Mouse (Mus musculus) cerebellum, adult 8-10 months (tissue): ENCODE measurements around the gene Syde2.

Experiments used
- DNase-seq: peaks from one replicate; pipeline ENCODE4 v3.0.0; 2022

Gene Syde2

DNA sequence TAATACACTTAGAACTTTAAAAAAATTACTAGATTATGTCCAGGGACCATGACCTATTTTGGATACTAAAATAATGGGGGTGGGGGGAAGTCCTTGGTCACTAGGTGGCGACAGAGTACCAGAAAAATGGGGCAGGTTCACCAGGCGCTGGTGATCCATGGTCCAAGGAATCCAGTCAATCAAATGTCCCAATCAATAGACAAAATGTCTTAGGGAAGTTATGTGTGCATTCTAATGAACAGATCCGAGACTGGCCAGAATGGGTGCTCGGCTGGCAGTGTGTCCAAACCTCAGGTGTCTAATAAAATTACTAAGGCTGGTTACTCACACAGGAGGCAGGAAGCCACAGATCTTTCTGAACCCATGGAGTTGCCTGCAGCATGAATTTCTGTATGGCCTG, 70.6 kb downstream of the Syde2 start:
- DNase-seq = no peak

DNA sequence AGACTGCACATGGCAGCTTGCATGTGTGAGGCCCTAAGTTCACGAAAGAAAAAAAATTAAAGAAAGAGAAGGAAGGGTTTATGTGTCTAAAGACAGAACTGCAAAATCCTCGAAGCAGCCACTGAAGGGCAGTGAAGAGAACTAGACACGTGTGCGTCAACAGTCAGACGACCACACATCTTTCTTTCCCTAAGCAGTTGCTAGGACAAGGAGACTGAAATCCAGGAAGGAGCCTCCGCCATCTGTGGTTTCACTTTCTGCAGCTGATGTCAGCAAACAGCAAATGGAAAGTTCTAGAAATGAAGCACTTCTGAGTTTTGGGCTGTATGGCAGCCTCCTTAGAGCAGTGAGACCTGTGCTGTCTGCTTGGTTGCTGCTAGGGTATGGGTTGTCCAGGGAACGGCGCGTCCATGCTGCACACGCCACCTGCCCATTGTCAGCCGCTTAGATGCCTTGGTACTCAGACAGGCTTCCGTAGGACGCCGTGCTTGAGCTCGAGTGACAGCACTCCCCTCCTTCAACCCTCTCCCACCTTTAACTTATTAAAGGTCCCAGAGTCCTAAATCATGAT, 71.8 kb downstream of the Syde2 start:
- no peak for DNase-seq

GRCm38 (mm10) chr3:146063146-146063545, 75.5 kb downstream of the Syde2 start:
- no peak for DNase-seq

DNA sequence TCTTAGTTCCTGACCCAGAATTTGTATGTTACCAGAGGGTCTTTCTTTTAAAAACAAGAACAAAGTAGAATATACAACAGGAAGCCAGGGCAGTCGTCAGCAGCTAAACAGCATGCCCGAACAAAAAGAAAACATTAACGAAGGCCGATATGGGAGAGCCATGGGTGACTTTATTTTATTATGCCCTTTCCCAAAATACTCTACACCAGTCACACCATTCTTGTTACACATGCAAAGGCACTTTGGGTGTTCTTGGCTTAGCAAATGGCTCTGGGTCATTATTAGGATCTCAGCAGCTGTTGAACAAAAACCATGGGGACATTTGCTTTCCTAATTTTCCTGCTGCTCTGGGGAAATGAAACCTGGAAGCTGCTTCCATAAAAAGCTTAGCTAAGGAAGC, 81.6 kb downstream of the Syde2 start:
- DNase-seq = no peak
